Mouse (Mus musculus) thymus, adult 2 months (tissue): Measurements from ENCODE around the gene Ipo4.

ENCODE experiments used
- CTCF ChIP-seq: fragments of 200-500 bp; IDR thresholded peaks from 2 replicates; pipeline ENCODE4 v1.5.1; 2012; ENCODE audit warnings: mild to moderate bottlenecking, control low read depth, low read length, moderate library complexity, borderline replicate concordance; ENCODE audit not compliant: control insufficient read depth, poor library complexity, insufficient read depth; ENCODE audit errors: extremely low read depth
- POLR2A ChIP-seq: fragments of 200-500 bp; IDR thresholded peaks from 2 replicates; pipeline ENCODE4 v1.6.1; 2012; ENCODE audit warnings: mild to moderate bottlenecking, low read length, control low read depth, moderate library complexity; ENCODE audit not compliant: control insufficient read depth, poor library complexity, insufficient read depth; ENCODE audit errors: extremely low read depth

DNA sequence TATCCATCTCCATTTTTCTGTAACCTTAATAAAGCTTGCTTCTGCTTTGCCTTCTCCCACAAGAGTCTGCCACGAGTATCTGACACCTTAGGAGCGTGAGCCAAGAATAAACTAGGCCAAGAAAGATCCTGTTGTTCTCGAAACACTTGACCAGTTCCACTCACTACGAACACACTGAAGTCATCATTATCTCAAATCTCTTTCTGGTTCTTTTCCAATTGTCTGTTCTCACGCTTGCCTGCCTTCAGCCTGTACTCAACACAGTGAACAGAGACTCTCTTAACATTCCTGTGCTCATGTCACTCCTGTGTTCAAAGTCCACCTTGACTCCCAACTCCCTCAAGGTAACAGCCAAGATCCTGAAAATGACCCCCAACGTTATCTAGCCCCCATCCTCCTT lies 22.4 kb downstream of the Ipo4 start:
- TF ChIP-seq CTCF = no peak
- no peak for TF ChIP-seq POLR2A
